Mouse (Mus musculus) olfactory bulb, adult 2 months (tissue): ENCODE measurements around the gene Rhbdl1. TPM values are rescaled to one million over a fixed set of nuclear protein-coding genes. Genes with fewer than 3 reads are reported as not detected.

Experiments used
- H3K27ac ChIP-seq: fragments of 200-500 bp; 2 replicates; pipeline ENCODE4 v1.5.1; 2012; ENCODE audit warnings: low read depth, low read length; ENCODE audit not compliant: insufficient read depth
- H3K4me1 ChIP-seq: fragments of 200-500 bp; 2 replicates; pipeline ENCODE4 v1.6.1; 2012; ENCODE audit warnings: low read length; ENCODE audit not compliant: control insufficient read depth, insufficient read depth
- H3K4me3 ChIP-seq: fragments of 200-500 bp; 2 replicates; pipeline ENCODE4 v1.5.1; 2012; ENCODE audit warnings: mild to moderate bottlenecking, low read depth, low read length, moderate library complexity; ENCODE audit not compliant: insufficient read depth
- CTCF ChIP-seq: fragments of 200-500 bp; IDR thresholded peaks from 2 replicates; pipeline ENCODE4 v1.5.1; 2012; ENCODE audit warnings: low read depth, mild to moderate bottlenecking, low read length, moderate library complexity; ENCODE audit not compliant: insufficient read depth
- POLR2A ChIP-seq: fragments of 200-500 bp; IDR thresholded peaks from 2 replicates; pipeline ENCODE4 v1.6.1; 2012; ENCODE audit warnings: mild to moderate bottlenecking, low read depth, low read length, moderate library complexity; ENCODE audit not compliant: insufficient read depth
- WGBS: fragments of 180-500 bp; shearing (Covaris S2); methylation state at CpG from one replicate; pipeline ENCODE4 v1.1.7; 2018; 5-methylcytosine and 5-hydroxymethylcytosine counted together
- polyA plus RNA-seq: library from polyadenylated mRNA; stranded (reverse); fragments of >200 nt; gene quantifications from 2 replicates; pipeline ENCODE4 v1.2.4, GENCODE M21; 2012; ENCODE audit warnings: low replicate concordance; ENCODE audit not compliant: missing spikeins, insufficient read depth, insufficient read length

Gene Rhbdl1
- polyA plus RNA-seq, 1 experiment, result not detected

GRCm38 (mm10) chr17:25825984-25826570 is 11.0 kb downstream of the Rhbdl1 start:
- peaks cover 59% of the 10 kb centered on the region for H3K4me1 ChIP-seq

GRCm38 (mm10) chr17:25825311-25825710 is 11.8 kb downstream of the Rhbdl1 start:
- peaks cover 52% of the 10 kb centered on the region for H3K4me1 ChIP-seq
- TF ChIP-seq POLR2A (no peak), CTCF (no peak; the same call in 1 of the 2 replicates)
- no peak overlapping the region for H3K4me3 ChIP-seq
- WGBS, result 87% methylated on average over 6 of the region's 6 CpGs
- no peak overlapping the region for H3K27ac ChIP-seq

More at GRCm38 (mm10) chr17:25825984-25826570, 11.0 kb downstream of the Rhbdl1 start:
- Histone ChIP-seq H3K4me3 (no peak overlapping the region), H3K27ac (no peak overlapping the region)
- WGBS, result 93% methylated on average over 27 of the region's 27 CpGs
- TF ChIP-seq POLR2A, result no peak
- no peak for TF ChIP-seq CTCF

GRCm38 (mm10) chr17:25824362-25825142 is 12.5 kb downstream of the Rhbdl1 start:
- TF ChIP-seq CTCF (no peak), POLR2A (no peak)
- Histone ChIP-seq H3K4me1 (peaks cover 49% of the 10 kb centered on the region), H3K27ac (no peak overlapping the region), H3K4me3 (peak overlapping the region; percentile 71; the same call in 1 of the 2 replicates)
- 73% methylated on average over 17 of the region's 17 CpGs for WGBS

GRCm38 (mm10) chr17:25823452-25823851 is 13.6 kb downstream of the Rhbdl1 start, which contains the start of gene Wdr24:
Gene Wdr24, plus strand, starts transcription at chr17:25823627.
- peak within 1 kb of the TSS; percentile 71 for H3K4me3 ChIP-seq
- peaks cover 45% of the 10 kb centered on the region for H3K4me1 ChIP-seq
- TF ChIP-seq POLR2A, result no peak
- TF ChIP-seq CTCF, result no peak
- peak within 1 kb of the TSS; percentile 81 for H3K27ac ChIP-seq
- under 1% methylated on average over 18 of the region's 18 CpGs for WGBS

- WGBS, result 24% methylated on average over 46 of the region's 46 CpGs
- H3K4me1 ChIP-seq, result peaks cover 14% of the 10 kb centered on the region
- H3K27ac ChIP-seq, result no peak overlapping the region
- TF ChIP-seq CTCF (no peak), POLR2A (no peak)
- no peak overlapping the region for H3K4me3 ChIP-seq
Measured at GRCm38 (mm10) chr17:25818851-25819780, 18.0 kb downstream of the Rhbdl1 start.

GRCm38 (mm10) chr17:25817662-25818061 is 19.4 kb downstream of the Rhbdl1 start:
- no peak for TF ChIP-seq CTCF
- no peak for TF ChIP-seq POLR2A
- Histone ChIP-seq H3K4me3 (no peak overlapping the region), H3K27ac (no peak overlapping the region), H3K4me1 (peaks cover 17% of the 10 kb centered on the region)
- 86% methylated on average over 11 of the region's 11 CpGs for WGBS

GRCm38 (mm10) chr17:25813471-25813870 is 23.6 kb downstream of the Rhbdl1 start:
- under 1% methylated on average over 20 of the region's 20 CpGs for WGBS
- peak; percentile 32; the same call in 1 of the 2 replicates for TF ChIP-seq CTCF
- 0 out of 2 replicates have a peak, but pooled peaks have one; percentile 20 for TF ChIP-seq POLR2A
- Histone ChIP-seq H3K27ac (peak overlapping the region; percentile 66), H3K4me1 (peaks cover 40% of the 10 kb centered on the region), H3K4me3 (peak overlapping the region; percentile 44)

GRCm38 (mm10) chr17:25810890-25811289 is 26.2 kb downstream of the Rhbdl1 start:
- 58% methylated on average over 4 of the region's 4 CpGs for WGBS
- no peak for TF ChIP-seq CTCF
- no peak for TF ChIP-seq POLR2A
- Histone ChIP-seq H3K27ac (no peak overlapping the region), H3K4me3 (peak overlapping the region; percentile 77; the same call in 1 of the 2 replicates), H3K4me1 (peaks cover 42% of the 10 kb centered on the region)
